In the genomic region with DNA sequence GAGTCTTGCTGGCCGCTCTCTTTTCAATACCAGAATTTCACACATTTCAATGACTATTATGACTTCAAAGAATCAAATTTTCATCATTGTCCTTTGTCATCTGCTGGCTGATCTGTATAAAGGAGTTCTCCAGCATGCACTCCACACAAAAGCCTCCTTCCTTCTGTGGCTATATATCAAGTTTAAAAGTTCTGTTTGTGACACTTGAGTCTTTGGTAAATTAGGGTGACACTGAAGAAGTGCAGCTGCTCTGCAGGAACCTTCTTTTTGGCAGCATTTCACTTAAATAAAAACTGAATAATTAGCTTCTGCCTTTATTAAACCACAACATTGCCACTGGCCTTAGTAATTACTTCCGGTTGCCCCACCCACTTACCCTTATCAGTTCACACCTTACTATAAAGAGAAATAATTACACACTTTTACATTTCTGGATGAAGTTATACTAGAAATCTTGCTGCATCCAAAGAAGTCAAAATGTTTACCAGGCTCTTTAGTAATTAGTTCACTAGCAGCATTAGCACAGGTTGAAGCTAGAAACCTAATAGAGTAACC, we compare ENCODE assay signal across 31 mouse cellular contexts.
DNase-seq lines count a peak whose midpoint lies in the region; ATAC-seq and TF ChIP-seq lines count a peak whose summit lies in the region.
"Had no signal": no experiment of that assay in that cellular context is flagged by ENCODE, and none has a peak within 500 bp of the region (broad histone marks: within the 10 kb centered on the region; RNA-seq: fewer than 3 reads in every experiment).

No protein-coding gene starts in this region.

- no peak overlapping the region for H3K9ac ChIP-seq in kidney, embryonic 16.5 days (replicated peaks; ENCODE audit: low read length)
- H3K9ac ChIP-seq in lung, postnatal 0 days (replicated peaks; ENCODE audit: low read depth), result no peak overlapping the region
- H3K9ac ChIP-seq in hindbrain, embryonic 16.5 days (ENCODE audit: low read depth, low read length), result no peak overlapping the region
- H3K9ac ChIP-seq: forebrain, embryonic 15.5 days; heart, embryonic 15.5 days; intestine, embryonic 15.5 days; limb, embryonic 15.5 days; liver, embryonic 14.5 days; neural tube, embryonic 12.5 days had no signal

- H3K4me3 ChIP-seq in kidney, embryonic 16.5 days (ENCODE audit: low read length), result no peak overlapping the region
- H3K4me3 ChIP-seq in lung, postnatal 0 days (ENCODE audit: low read depth, low read length), result no peak overlapping the region
- H3K4me3 ChIP-seq in hindbrain, embryonic 16.5 days (ENCODE audit: low read length), result no peak overlapping the region
- H3K4me3 ChIP-seq: forebrain, embryonic 15.5 days; heart, embryonic 10.5 days; heart, embryonic 15.5 days; intestine, embryonic 15.5 days; limb, embryonic 10.5 days; limb, embryonic 15.5 days; myocyte; neural tube, embryonic 12.5 days had no signal

- WGBS in kidney, embryonic 16.5 days, result 67% methylated on average over 2 of the region's 2 CpGs
- WGBS in lung, postnatal 0 days, result 55% methylated on average over 2 of the region's 2 CpGs
- WGBS in hindbrain, embryonic 16.5 days, result 53% methylated on average over 2 of the region's 2 CpGs

- H3K27ac ChIP-seq in kidney, embryonic 16.5 days (ENCODE audit: low read length), result no peak overlapping the region
- H3K27ac ChIP-seq in lung, postnatal 0 days (ENCODE audit: low read length), result no peak overlapping the region
- no peak overlapping the region for H3K27ac ChIP-seq in hindbrain, embryonic 16.5 days (ENCODE audit: low read depth, low read length)
- H3K27ac ChIP-seq: forebrain, embryonic 15.5 days; heart, embryonic 10.5 days; heart, embryonic 15.5 days; hindbrain, postnatal 0 days; intestine, embryonic 15.5 days; limb, embryonic 10.5 days; limb, embryonic 15.5 days; liver, embryonic 14.5 days; neural tube, embryonic 12.5 days; stomach, postnatal 0 days had no signal

- 0 out of 2 replicates have a peak, but pooled peaks cover 4% of the 10 kb centered on the region for H3K4me1 ChIP-seq in kidney, embryonic 16.5 days (ENCODE audit: insufficient read depth, low read length)
- H3K4me1 ChIP-seq in lung, postnatal 0 days (ENCODE audit: insufficient read depth, low read depth, low read length), result no peaks in the 10 kb centered on the region
- H3K4me1 ChIP-seq in hindbrain, embryonic 16.5 days (ENCODE audit: control insufficient read depth, insufficient read depth, low read depth, low read length), result no peaks in the 10 kb centered on the region
- H3K4me1 ChIP-seq: forebrain, embryonic 15.5 days; heart, embryonic 10.5 days; heart, embryonic 15.5 days; limb, embryonic 10.5 days; limb, embryonic 15.5 days; neural tube, embryonic 12.5 days had no signal

- no peak for DNase-seq in kidney, adult 11 months
- peak; percentile 30 for DNase-seq in lung, postnatal 0 days (ENCODE audit: low spot score)
- no peak for DNase-seq in lung, adult 18-20 months
- DNase-seq in lung, postnatal 36 days, result peak; percentile 34
- no peak for DNase-seq in left cerebral cortex, adult 18-20 months (ENCODE audit: low spot score in 2 of 2)
- DNase-seq: adrenal gland, adult 2 months; cerebellum, adult 8-10 months; cerebellum, postnatal 25 days; gastrocnemius, postnatal 25 days; heart, adult 11 months; kidney, adult 9 months; kidney, postnatal 4 days; right cerebral cortex, adult 18-20 months; spleen, adult 18-20 months; thymus, adult 18-20 months; thymus, postnatal 25 days had no signal

- peaks cover 4% of the 10 kb centered on the region; the same call in 1 of the 2 replicates for H3K36me3 ChIP-seq in kidney, embryonic 16.5 days (ENCODE audit: insufficient read depth, low read length)
- H3K36me3 ChIP-seq in lung, postnatal 0 days (ENCODE audit: insufficient read depth, low read length), result no peaks in the 10 kb centered on the region
- H3K36me3 ChIP-seq in hindbrain, embryonic 16.5 days (ENCODE audit: control insufficient read depth, insufficient read depth, low read length), result no peaks in the 10 kb centered on the region
- H3K36me3 ChIP-seq: intestine, embryonic 15.5 days; neural tube, embryonic 12.5 days had no signal

- TF ChIP-seq CTCF in lung, postnatal 0 days (IDR thresholded peaks at IDR 0.05), result no peak

- no peak overlapping the region for H3K4me2 ChIP-seq in kidney, embryonic 16.5 days (replicated peaks; ENCODE audit: low read depth, low read length)
- no peak overlapping the region for H3K4me2 ChIP-seq in lung, postnatal 0 days (replicated peaks; ENCODE audit: low read depth, low read length)
- H3K4me2 ChIP-seq in hindbrain, embryonic 16.5 days (ENCODE audit: low read length), result no peak overlapping the region
- H3K4me2 ChIP-seq: forebrain, embryonic 15.5 days; heart, embryonic 15.5 days; intestine, embryonic 15.5 days; limb, embryonic 15.5 days; midbrain, embryonic 11.5 days; neural tube, embryonic 12.5 days had no signal

- no peak for TF ChIP-seq EP300 in lung, postnatal 0 days (IDR thresholded peaks at IDR 0.05)

- peak; percentile 35; the same call in 1 of the 2 replicates for ATAC-seq in kidney, embryonic 16.5 days (ENCODE audit: low FRiP score, low TSS enrichment)
- no peak for ATAC-seq in lung, postnatal 0 days
- ATAC-seq in hindbrain, embryonic 16.5 days, result no peak
- ATAC-seq: activated CD4-positive, CD25-positive, alpha-beta regulatory T cell, adult 4 months; forebrain, embryonic 15.5 days; hindbrain, postnatal 0 days; intestine, embryonic 15.5 days had no signal

- no peaks in the 10 kb centered on the region for H3K27me3 ChIP-seq in kidney, embryonic 16.5 days (ENCODE audit: insufficient read depth, low read length)
- no peaks in the 10 kb centered on the region for H3K27me3 ChIP-seq in lung, postnatal 0 days (replicated peaks; ENCODE audit: insufficient read depth, low read length)
- H3K27me3 ChIP-seq in hindbrain, embryonic 16.5 days (replicated peaks; ENCODE audit: control insufficient read depth, insufficient read depth, low read length), result no peaks in the 10 kb centered on the region
- H3K27me3 ChIP-seq: forebrain, embryonic 15.5 days; heart, embryonic 15.5 days; intestine, embryonic 15.5 days; limb, embryonic 15.5 days; neural tube, embryonic 12.5 days had no signal

- H3K9me3 ChIP-seq in kidney, embryonic 16.5 days (ENCODE audit: low read length), result no peaks in the 10 kb centered on the region
- H3K9me3 ChIP-seq in lung, postnatal 0 days (ENCODE audit: low read length), result no peaks in the 10 kb centered on the region
- no peaks in the 10 kb centered on the region for H3K9me3 ChIP-seq in hindbrain, embryonic 16.5 days (ENCODE audit: control insufficient read depth, low read length)
- H3K9me3 ChIP-seq: forebrain, embryonic 15.5 days; heart, embryonic 10.5 days; heart, embryonic 15.5 days; intestine, embryonic 15.5 days; limb, embryonic 10.5 days; limb, embryonic 15.5 days; neural tube, embryonic 12.5 days had no signal

Comparison
In these comparisons a context has a peak if more than half of its experiments do, and no peak if none do; other contexts are left out.
1. DNase-seq: peak in lung, postnatal 0 days (single experiment) and lung, postnatal 36 days (single experiment); none in kidney, adult 11 months (single experiment), lung, adult 18-20 months (0 of 2) and left cerebral cortex, adult 18-20 months (0 of 2).